Mouse (Mus musculus): ENCODE data around the gene Rad23a. TPM values are rescaled to one million over a fixed set of nuclear protein-coding genes. Genes with fewer than 3 reads are reported as not detected.
A peak's percentile ranks its signal among the peaks of the same experiment; 100 is the strongest.

Rad23a gene
- polyA plus RNA-seq, 1 experiment from 2014 or later, result 106 TPM

- ATAC-seq, result peak; percentile 26
- Histone ChIP-seq H3K4me1 (replicated peaks) (peaks cover 12% of the 10 kb centered on the region), H3K4me2 (replicated peaks) (no peak overlapping the region), H3K9ac (no peak overlapping the region), H3K4me3 (replicated peaks) (peak overlapping the region; percentile 80), H3K36me3 (peaks cover 15% of the 10 kb centered on the region; the same call in 1 of the 2 replicates), H3K9me3 (no peaks in the 10 kb centered on the region), H3K27me3 (replicated peaks) (no peaks in the 10 kb centered on the region), H3K27ac (no peak overlapping the region)
- WGBS, result 84% methylated on average over 3 of the region's 3 CpGs
These were observed 16.0 kb upstream of the Rad23a start for GRCm38 (mm10) chr8:84856434-84856833.

- ATAC-seq, result no peak
- H3K36me3 ChIP-seq, result peaks cover 18% of the 10 kb centered on the region
- no peaks in the 10 kb centered on the region for H3K9me3 ChIP-seq
- peak overlapping the region; percentile 73 for H3K9ac ChIP-seq
- peak overlapping the region; percentile 77 for H3K4me2 ChIP-seq (replicated peaks)
- WGBS, result 30% methylated on average over 6 of the region's 6 CpGs
- H3K27me3 ChIP-seq (replicated peaks), result no peaks in the 10 kb centered on the region
- peak overlapping the region; percentile 91 for H3K4me3 ChIP-seq (replicated peaks)
- peaks cover 25% of the 10 kb centered on the region for H3K4me1 ChIP-seq (replicated peaks)
- H3K27ac ChIP-seq, result peak overlapping the region; percentile 89
These were observed 7.4 kb upstream of the Rad23a start for GRCm38 (mm10) chr8:84847684-84848435.

GRCm38 (mm10) chr8:84846722-84847572 is 6.5 kb upstream of the Rad23a start, which contains the start of gene Calr:
Calr (minus strand) TSS chr8:84846934.
- WGBS, result under 1% methylated on average over 55 of the region's 55 CpGs
- peak; percentile 99 for ATAC-seq

GRCm38 (mm10) chr8:84846094-84846721 is 5.7 kb upstream of the Rad23a start:
- peak; percentile 37 for ATAC-seq
- Histone ChIP-seq H3K27ac (peak overlapping the region; percentile 88), H3K36me3 (peaks cover 30% of the 10 kb centered on the region), H3K9ac (peak overlapping the region; percentile 97), H3K27me3 (replicated peaks) (no peaks in the 10 kb centered on the region), H3K4me1 (replicated peaks) (peaks cover 29% of the 10 kb centered on the region), H3K4me3 (replicated peaks) (peak overlapping the region; percentile 91), H3K9me3 (no peaks in the 10 kb centered on the region), H3K4me2 (replicated peaks) (peak overlapping the region; percentile 71)
- WGBS, result under 1% methylated on average over 30 of the region's 30 CpGs

More at GRCm38 (mm10) chr8:84846722-84847572, 6.5 kb upstream of the Rad23a start, which contains the start of gene Calr:
- H3K4me3 ChIP-seq (replicated peaks), result peak within 1 kb of the TSS; percentile 91
- peaks cover 25% of the 10 kb centered on the region for H3K36me3 ChIP-seq
- H3K9me3 ChIP-seq, result no peaks in the 10 kb centered on the region
- H3K9ac ChIP-seq, result peak within 1 kb of the TSS; percentile 97
- H3K4me2 ChIP-seq (replicated peaks), result peak within 1 kb of the TSS; percentile 77
- H3K27ac ChIP-seq, result peak within 1 kb of the TSS; percentile 89
- H3K27me3 ChIP-seq (replicated peaks), result no peaks in the 10 kb centered on the region
- H3K4me1 ChIP-seq (replicated peaks), result peaks cover 29% of the 10 kb centered on the region

GRCm38 (mm10) chr8:84845355-84846093 is 5.1 kb upstream of the Rad23a start:
- Histone ChIP-seq H3K9me3 (no peaks in the 10 kb centered on the region), H3K27me3 (replicated peaks) (no peaks in the 10 kb centered on the region), H3K4me3 (replicated peaks) (peak overlapping the region; percentile 91), H3K36me3 (peaks cover 30% of the 10 kb centered on the region), H3K4me2 (replicated peaks) (peak overlapping the region; percentile 71), H3K27ac (peak overlapping the region; percentile 88; the same call in 1 of the 2 replicates), H3K9ac (peak overlapping the region; percentile 97), H3K4me1 (replicated peaks) (peaks cover 29% of the 10 kb centered on the region)
- 11% methylated on average over 12 of the region's 12 CpGs for WGBS
- ATAC-seq, result no peak

GRCm38 (mm10) chr8:84844397-84845070 is 4.1 kb upstream of the Rad23a start:
- Histone ChIP-seq H3K27me3 (replicated peaks) (no peaks in the 10 kb centered on the region), H3K9ac (peak overlapping the region; percentile 97), H3K4me2 (replicated peaks) (peak overlapping the region; percentile 71), H3K27ac (no peak overlapping the region), H3K4me3 (replicated peaks) (peak overlapping the region; percentile 91), H3K36me3 (peaks cover 30% of the 10 kb centered on the region), H3K9me3 (no peaks in the 10 kb centered on the region), H3K4me1 (replicated peaks) (peaks cover 29% of the 10 kb centered on the region)
- no peak for ATAC-seq
- WGBS, result 79% methylated on average over 9 of the region's 9 CpGs

- H3K36me3 ChIP-seq, result peaks cover 50% of the 10 kb centered on the region
- ATAC-seq, result no peak
- WGBS, result 84% methylated on average over 1 of the region's 1 CpGs
These were observed 1.0 kb upstream of the Rad23a start for GRCm38 (mm10) chr8:84841514-84841913.

GRCm38 (mm10) chr8:84839875-84840247 is 604 bp downstream of the Rad23a start:
- no peak for ATAC-seq
- Histone ChIP-seq H3K9ac (peak overlapping the region; percentile 89), H3K27ac (peak overlapping the region; percentile 83), H3K4me3 (replicated peaks) (peak overlapping the region; percentile 74), H3K9me3 (no peaks in the 10 kb centered on the region), H3K4me1 (replicated peaks) (peaks cover 23% of the 10 kb centered on the region), H3K36me3 (peaks cover 64% of the 10 kb centered on the region), H3K27me3 (replicated peaks) (no peaks in the 10 kb centered on the region), H3K4me2 (replicated peaks) (peak overlapping the region; percentile 62)
- WGBS, result 2% methylated on average over 7 of the region's 7 CpGs

More at GRCm38 (mm10) chr8:84841514-84841913, 1.0 kb upstream of the Rad23a start:
- Histone ChIP-seq H3K27ac (no peak overlapping the region), H3K9me3 (no peaks in the 10 kb centered on the region), H3K9ac (no peak overlapping the region), H3K4me3 (replicated peaks) (no peak overlapping the region), H3K27me3 (replicated peaks) (no peaks in the 10 kb centered on the region), H3K4me2 (replicated peaks) (no peak overlapping the region), H3K4me1 (replicated peaks) (peaks cover 24% of the 10 kb centered on the region)

GRCm38 (mm10) chr8:84839411-84839810 is 1.1 kb downstream of the Rad23a start:
- peaks cover 23% of the 10 kb centered on the region for H3K4me1 ChIP-seq (replicated peaks)
- no peak overlapping the region for H3K27ac ChIP-seq
- ATAC-seq, result no peak
- peak overlapping the region; percentile 74 for H3K4me3 ChIP-seq (replicated peaks)
- WGBS, result 83% methylated on average over 2 of the region's 2 CpGs
- H3K27me3 ChIP-seq (replicated peaks), result no peaks in the 10 kb centered on the region
- 0 out of 2 replicates have a peak overlapping the region, but pooled peaks have one; percentile 89 for H3K9ac ChIP-seq
- peak overlapping the region; percentile 62 for H3K4me2 ChIP-seq (replicated peaks)
- H3K36me3 ChIP-seq, result peaks cover 64% of the 10 kb centered on the region
- H3K9me3 ChIP-seq, result no peaks in the 10 kb centered on the region

GRCm38 (mm10) chr8:84838513-84838912 is 2.0 kb downstream of the Rad23a start:
- H3K4me3 ChIP-seq (replicated peaks), result no peak overlapping the region
- H3K36me3 ChIP-seq, result peaks cover 63% of the 10 kb centered on the region
- 85% methylated on average over 5 of the region's 5 CpGs for WGBS
- no peak overlapping the region for H3K27ac ChIP-seq
- no peak for ATAC-seq
- no peaks in the 10 kb centered on the region for H3K9me3 ChIP-seq
- H3K4me1 ChIP-seq (replicated peaks), result peaks cover 19% of the 10 kb centered on the region
- no peaks in the 10 kb centered on the region for H3K27me3 ChIP-seq (replicated peaks)
- H3K9ac ChIP-seq, result no peak overlapping the region
- H3K4me2 ChIP-seq (replicated peaks), result no peak overlapping the region

GRCm38 (mm10) chr8:84837912-84838470 is 2.5 kb downstream of the Rad23a start:
- H3K4me3 ChIP-seq (replicated peaks), result no peak overlapping the region
- H3K4me2 ChIP-seq (replicated peaks), result no peak overlapping the region
- no peak overlapping the region for H3K27ac ChIP-seq
- H3K36me3 ChIP-seq, result peaks cover 58% of the 10 kb centered on the region
- H3K27me3 ChIP-seq (replicated peaks), result no peaks in the 10 kb centered on the region
- 87% methylated on average over 15 of the region's 15 CpGs for WGBS
- H3K9ac ChIP-seq, result no peak overlapping the region
- H3K9me3 ChIP-seq, result no peaks in the 10 kb centered on the region
- H3K4me1 ChIP-seq (replicated peaks), result peaks cover 24% of the 10 kb centered on the region
- ATAC-seq, result no peak
